Mouse (Mus musculus) hindbrain, embryonic 15.5 days (tissue): Measurements from ENCODE around the gene March11. TPM values are rescaled to one million over a fixed set of nuclear protein-coding genes. Genes with fewer than 3 reads are reported as not detected.

Experiments used
- ATAC-seq: fragments of 200-750 bp; cut with Nextera tagmentation; 2 replicates; pipeline ENCODE4 v1.8.0; 2017; ENCODE audit warnings: low read depth, moderate number of reproducible peaks, moderate TSS enrichment; ENCODE audit not compliant: low FRiP score
- H3K27ac ChIP-seq: fragments of 300-500 bp; sonication (generic); replicated peaks from 2 replicates; pipeline ENCODE4 v1.5.1; 2015; ENCODE audit warnings: mild to moderate bottlenecking, inconsistent platforms
- H3K27me3 ChIP-seq: fragments of 300-500 bp; sonication (generic); 2 replicates; pipeline ENCODE4 v1.6.1; 2015; ENCODE audit warnings: control low read depth, inconsistent platforms
- H3K36me3 ChIP-seq: fragments of 300-500 bp; sonication (generic); 2 replicates; pipeline ENCODE4 v1.6.1; 2015; ENCODE audit warnings: control low read depth, inconsistent platforms
- H3K4me1 ChIP-seq: fragments of 300-500 bp; sonication (generic); replicated peaks from 2 replicates; pipeline ENCODE4 v1.6.1; 2015; ENCODE audit warnings: control low read depth, inconsistent platforms
- H3K4me2 ChIP-seq: fragments of 300-500 bp; sonication (generic); 2 replicates; pipeline ENCODE4 v1.6.1; 2015; ENCODE audit warnings: moderate library complexity, mild to moderate bottlenecking, inconsistent platforms
- H3K4me3 ChIP-seq: fragments of 300-500 bp; sonication (generic); 2 replicates; pipeline ENCODE4 v1.5.1; 2015; ENCODE audit warnings: mild to moderate bottlenecking, inconsistent platforms
- H3K9ac ChIP-seq: fragments of 300-500 bp; sonication (generic); 2 replicates; pipeline ENCODE4 v1.6.1; 2015; ENCODE audit warnings: inconsistent platforms
- H3K9me3 ChIP-seq: fragments of 300-500 bp; sonication (generic); 2 replicates; pipeline ENCODE4 v1.6.1; 2016; ENCODE audit warnings: control low read depth, inconsistent platforms
- WGBS: fragments of 180-500 bp; shearing (Covaris S2); methylation state at CpG from one replicate; pipeline ENCODE4 v1.1.7; 2015; 5-methylcytosine and 5-hydroxymethylcytosine counted together
- polyA plus RNA-seq: library from polyadenylated mRNA; unstranded; fragments of >200 nt; fragmentation: Nextera tagmentation; extraction: Ambion mirVana; gene quantifications from 2 replicates; pipeline ENCODE4 v1.2.1, GENCODE M21; 2015

Gene March11
- polyA plus RNA-seq: 9.7 and 14.7 TPM in 2 replicates

GRCm38 (mm10) chr15:26308629-26309230 is at the start of gene March11:
Gene March11 (plus strand): TSS chr15:26309048.
- under 1% methylated on average over 53 of the region's 56 CpGs for WGBS

GRCm38 (mm10) chr15:26262336-26262735 is 46.5 kb upstream of the March11 start:
- H3K27me3 ChIP-seq: no peaks in the 10 kb centered on the region
- WGBS: 68% methylated on average over 1 of the region's 1 CpGs
- no peaks in the 10 kb centered on the region for H3K4me1 ChIP-seq
- no peak overlapping the region for H3K27ac ChIP-seq
- no peak overlapping the region for H3K4me2 ChIP-seq
- H3K36me3 ChIP-seq: no peaks in the 10 kb centered on the region
- H3K4me3 ChIP-seq: no peak overlapping the region
- H3K9me3 ChIP-seq: no peaks in the 10 kb centered on the region
- no peak overlapping the region for H3K9ac ChIP-seq
- no peak for ATAC-seq

More at GRCm38 (mm10) chr15:26308629-26309230, at the start of gene March11:
- Histone ChIP-seq H3K36me3 (no peaks in the 10 kb centered on the region), H3K9me3 (no peaks in the 10 kb centered on the region), H3K4me2 (peak within 1 kb of the TSS; percentile 93), H3K4me3 (peak within 1 kb of the TSS; percentile 88), H3K4me1 (peaks cover 15% of the 10 kb centered on the region), H3K27me3 (no peaks in the 10 kb centered on the region), H3K27ac (peak within 1 kb of the TSS; percentile 94), H3K9ac (peak within 1 kb of the TSS; percentile 88)
- peak; percentile 96 for ATAC-seq

- Histone ChIP-seq H3K36me3 (no peaks in the 10 kb centered on the region), H3K4me2 (no peak overlapping the region), H3K9ac (no peak overlapping the region), H3K9me3 (no peaks in the 10 kb centered on the region), H3K4me3 (no peak overlapping the region), H3K4me1 (no peaks in the 10 kb centered on the region), H3K27me3 (no peaks in the 10 kb centered on the region), H3K27ac (no peak overlapping the region)
- WGBS: 92% methylated on average over 4 of the region's 4 CpGs
- no peak for ATAC-seq
These were observed 39.3 kb upstream of the March11 start for GRCm38 (mm10) chr15:26269596-26269995.

GRCm38 (mm10) chr15:26276035-26276511 is 32.8 kb upstream of the March11 start:
- H3K4me3 ChIP-seq: no peak overlapping the region
- no peaks in the 10 kb centered on the region for H3K36me3 ChIP-seq
- 0 out of 2 replicates have a peak, but pooled peaks cover 3% of the 10 kb centered on the region for H3K4me1 ChIP-seq
- ATAC-seq: peak; percentile 63; the same call in 1 of the 2 replicates
- H3K27ac ChIP-seq: no peak overlapping the region
- WGBS: 52% methylated on average over 2 of the region's 2 CpGs
- no peaks in the 10 kb centered on the region for H3K27me3 ChIP-seq
- H3K9me3 ChIP-seq: no peaks in the 10 kb centered on the region
- H3K9ac ChIP-seq: no peak overlapping the region
- H3K4me2 ChIP-seq: no peak overlapping the region

GRCm38 (mm10) chr15:26276608-26277007 is 32.2 kb upstream of the March11 start:
- Histone ChIP-seq H3K27me3 (no peaks in the 10 kb centered on the region), H3K4me2 (no peak overlapping the region), H3K4me3 (no peak overlapping the region), H3K9ac (no peak overlapping the region), H3K36me3 (no peaks in the 10 kb centered on the region), H3K9me3 (no peaks in the 10 kb centered on the region), H3K4me1 (0 out of 2 replicates have a peak, but pooled peaks cover 3% of the 10 kb centered on the region), H3K27ac (no peak overlapping the region)
- no peak for ATAC-seq
- WGBS: 60% methylated on average over 5 of the region's 5 CpGs

GRCm38 (mm10) chr15:26291871-26292270 is 17.0 kb upstream of the March11 start:
- Histone ChIP-seq H3K4me1 (no peaks in the 10 kb centered on the region), H3K27me3 (no peaks in the 10 kb centered on the region), H3K4me2 (no peak overlapping the region), H3K9ac (no peak overlapping the region), H3K9me3 (no peaks in the 10 kb centered on the region), H3K27ac (no peak overlapping the region), H3K36me3 (no peaks in the 10 kb centered on the region), H3K4me3 (no peak overlapping the region)
- ATAC-seq: no peak
- WGBS: 75% methylated on average over 4 of the region's 4 CpGs

GRCm38 (mm10) chr15:26292811-26293210 is 16.0 kb upstream of the March11 start:
- no peaks in the 10 kb centered on the region for H3K4me1 ChIP-seq
- no peaks in the 10 kb centered on the region for H3K9me3 ChIP-seq
- no peaks in the 10 kb centered on the region for H3K27me3 ChIP-seq
- no peak overlapping the region for H3K9ac ChIP-seq
- ATAC-seq: peak; percentile 51; the same call in 1 of the 2 replicates
- WGBS: 38% methylated on average over 2 of the region's 2 CpGs
- H3K4me2 ChIP-seq: no peak overlapping the region
- H3K36me3 ChIP-seq: no peaks in the 10 kb centered on the region
- H3K4me3 ChIP-seq: no peak overlapping the region
- H3K27ac ChIP-seq: no peak overlapping the region

GRCm38 (mm10) chr15:26293215-26293614 is 15.6 kb upstream of the March11 start:
- H3K4me2 ChIP-seq: no peak overlapping the region
- H3K36me3 ChIP-seq: no peaks in the 10 kb centered on the region
- H3K4me3 ChIP-seq: no peak overlapping the region
- no peak overlapping the region for H3K27ac ChIP-seq
- H3K27me3 ChIP-seq: no peaks in the 10 kb centered on the region
- WGBS: 52% methylated on average over 1 of the region's 1 CpGs
- ATAC-seq: no peak
- H3K9ac ChIP-seq: no peak overlapping the region
- H3K9me3 ChIP-seq: no peaks in the 10 kb centered on the region
- H3K4me1 ChIP-seq: no peaks in the 10 kb centered on the region

- Histone ChIP-seq H3K9me3 (no peaks in the 10 kb centered on the region), H3K9ac (no peak overlapping the region), H3K4me2 (no peak overlapping the region), H3K4me1 (no peaks in the 10 kb centered on the region), H3K27ac (no peak overlapping the region), H3K27me3 (no peaks in the 10 kb centered on the region), H3K36me3 (no peaks in the 10 kb centered on the region), H3K4me3 (no peak overlapping the region)
- ATAC-seq: no peak
- 92% methylated on average over 6 of the region's 6 CpGs for WGBS
These were observed 10.2 kb upstream of the March11 start for GRCm38 (mm10) chr15:26298668-26299067.

GRCm38 (mm10) chr15:26309291-26309931 is 563 bp downstream of the March11 start:
- peak; percentile 40 for ATAC-seq
- Histone ChIP-seq H3K27me3 (no peaks in the 10 kb centered on the region), H3K4me2 (peak overlapping the region; percentile 93), H3K4me1 (peaks cover 15% of the 10 kb centered on the region), H3K36me3 (no peaks in the 10 kb centered on the region), H3K4me3 (peak overlapping the region; percentile 88), H3K9ac (peak overlapping the region; percentile 88), H3K27ac (peak overlapping the region; percentile 94), H3K9me3 (no peaks in the 10 kb centered on the region)
- WGBS: under 1% methylated on average over 62 of the region's 62 CpGs

GRCm38 (mm10) chr15:26319866-26320265 is 11.0 kb downstream of the March11 start:
- Histone ChIP-seq H3K9me3 (no peaks in the 10 kb centered on the region), H3K4me2 (no peak overlapping the region), H3K9ac (no peak overlapping the region), H3K4me3 (no peak overlapping the region), H3K27me3 (no peaks in the 10 kb centered on the region), H3K36me3 (no peaks in the 10 kb centered on the region), H3K27ac (no peak overlapping the region), H3K4me1 (no peaks in the 10 kb centered on the region)
- 57% methylated on average over 2 of the region's 2 CpGs for WGBS
- no peak for ATAC-seq

GRCm38 (mm10) chr15:26320402-26320801 is 11.6 kb downstream of the March11 start:
- no peak overlapping the region for H3K4me3 ChIP-seq
- WGBS: 80% methylated on average over 3 of the region's 3 CpGs
- H3K36me3 ChIP-seq: no peaks in the 10 kb centered on the region
- ATAC-seq: no peak
- no peak overlapping the region for H3K9ac ChIP-seq
- H3K4me1 ChIP-seq: no peaks in the 10 kb centered on the region
- H3K27ac ChIP-seq: no peak overlapping the region
- H3K9me3 ChIP-seq: no peaks in the 10 kb centered on the region
- no peak overlapping the region for H3K4me2 ChIP-seq
- H3K27me3 ChIP-seq: no peaks in the 10 kb centered on the region
